Mouse (Mus musculus): ENCODE data around the gene Ptprn. TPM values are rescaled to one million over a fixed set of nuclear protein-coding genes. Genes with fewer than 3 reads are reported as not detected.

Ptprn gene
- total RNA-seq, 2 experiments from 2014 or later: 0.34 to 0.42 TPM

GRCm38 (mm10) chr1:75229158-75229557, 35.1 kb downstream of the Ptprn start:
- DNase-seq: no peak
- intact Hi-C loops (cut with DNase I): no loop called here

- DNase-seq: no peak
- intact Hi-C loops (cut with DNase I): no loop called here
Observed at GRCm38 (mm10) chr1:75227653-75228052, 36.6 kb downstream of the Ptprn start.

GRCm38 (mm10) chr1:75226138-75226537, 38.2 kb downstream of the Ptprn start:
- DNase-seq: no peak
- intact Hi-C loops (cut with DNase I): no loop called here

GRCm38 (mm10) chr1:75225473-75225872, 38.8 kb downstream of the Ptprn start:
- DNase-seq: no peak
- intact Hi-C loops (cut with DNase I): no loop called here

- intact Hi-C loops (cut with DNase I): no loop called here
- DNase-seq: no peak
Observed at GRCm38 (mm10) chr1:75223532-75223931, 40.8 kb downstream of the Ptprn start.

GRCm38 (mm10) chr1:75222926-75223325, 41.4 kb downstream of the Ptprn start:
- DNase-seq: no peak
- intact Hi-C loops (cut with DNase I): no loop called here

GRCm38 (mm10) chr1:75221538-75221937, 42.8 kb downstream of the Ptprn start:
- intact Hi-C loops (cut with DNase I): no loop called here

GRCm38 (mm10) chr1:75219531-75219930, 44.8 kb downstream of the Ptprn start, which contains the start of gene Tuba4a:
Gene Tuba4a (minus strand): TSS chr1:75219865.
- intact Hi-C loops (cut with DNase I): loop anchor here (2.0 kb wide), 1 partner anchor 15 kb away; no protein-coding TSS in a partner anchor
- DNase-seq: peak in 1 of 2 experiments; percentile 33

More at GRCm38 (mm10) chr1:75221538-75221937, 42.8 kb downstream of the Ptprn start:
- DNase-seq: no peak

GRCm38 (mm10) chr1:75219078-75219477, 45.2 kb downstream of the Ptprn start:
- DNase-seq: peak; percentile 91 to 92
- intact Hi-C loops (cut with DNase I): loop anchor here (2.0 kb wide), 1 partner anchor 16 kb away; no protein-coding TSS in a partner anchor

GRCm38 (mm10) chr1:75218227-75219001, 45.9 kb downstream of the Ptprn start:
- intact Hi-C loops (cut with DNase I): loop anchor here (2.0 kb wide), 1 partner anchor 16 kb away; no protein-coding TSS in a partner anchor
- DNase-seq: peak; percentile 84 to 87

GRCm38 (mm10) chr1:75217893-75218226, 46.4 kb downstream of the Ptprn start:
- peak in 1 of 2 experiments; percentile 36 for DNase-seq
- intact Hi-C loops (cut with DNase I): loop anchor here (2.0 kb wide), 1 partner anchor 17 kb away; no protein-coding TSS in a partner anchor

- intact Hi-C loops (cut with DNase I): no loop called here
- DNase-seq: peak; percentile 84 to 85
Observed at GRCm38 (mm10) chr1:75216797-75217585, 47.3 kb downstream of the Ptprn start.

GRCm38 (mm10) chr1:75215785-75216184, 48.5 kb downstream of the Ptprn start:
- intact Hi-C loops (cut with DNase I): no loop called here

GRCm38 (mm10) chr1:75214886-75215285, 49.4 kb downstream of the Ptprn start:
- intact Hi-C loops (cut with DNase I): no loop called here
- peak; percentile 90 to 92 for DNase-seq

More at GRCm38 (mm10) chr1:75215785-75216184, 48.5 kb downstream of the Ptprn start:
- no peak for DNase-seq

- peak in 1 of 2 experiments; percentile 51 for DNase-seq
- intact Hi-C loops (cut with DNase I): no loop called here
Observed at GRCm38 (mm10) chr1:75214442-75214841, 49.9 kb downstream of the Ptprn start.

GRCm38 (mm10) chr1:75213096-75213495, 51.2 kb downstream of the Ptprn start:
- DNase-seq: no peak
- intact Hi-C loops (cut with DNase I): no loop called here

GRCm38 (mm10) chr1:75212542-75212941, 51.8 kb downstream of the Ptprn start:
- no peak for DNase-seq
- intact Hi-C loops (cut with DNase I): no loop called here

GRCm38 (mm10) chr1:75211141-75211708, 53.1 kb downstream of the Ptprn start:
- intact Hi-C loops (cut with DNase I): no loop called here
- DNase-seq: no peak

GRCm38 (mm10) chr1:75210136-75211087, 53.9 kb downstream of the Ptprn start, which contains the start of the genes Glb1l and Stk16:
Gene Glb1l (minus strand): TSS chr1:75210813.
Gene Stk16 (plus strand): TSS chr1:75210838.
- peak; percentile 98 for DNase-seq
- intact Hi-C loops (cut with DNase I): no loop called here
